Mouse (Mus musculus) midbrain, embryonic 10.5 days (tissue): Measurements from ENCODE around the gene Ctsh. TPM values are rescaled to one million over a fixed set of nuclear protein-coding genes. Genes with fewer than 3 reads are reported as not detected.

Source experiments
- DNase-seq: peaks from one replicate; pipeline ENCODE4 v3.0.0-alpha.2; 2017; ENCODE audit warnings: low spot score
- H3K27ac ChIP-seq: fragments of 300-500 bp; sonication (generic); replicated peaks from 2 replicates; pipeline ENCODE4 v1.5.1; 2016; ENCODE audit warnings: mild to moderate bottlenecking
- H3K27me3 ChIP-seq: fragments of 300-500 bp; sonication (generic); 2 replicates; pipeline ENCODE4 v1.6.1; 2016; ENCODE audit warnings: low read depth, mild to moderate bottlenecking; ENCODE audit not compliant: poor library complexity, severe bottlenecking
- H3K36me3 ChIP-seq: fragments of 300-500 bp; sonication (generic); 2 replicates; pipeline ENCODE4 v1.6.1; 2016; ENCODE audit warnings: mild to moderate bottlenecking, moderate library complexity
- H3K4me1 ChIP-seq: fragments of 300-500 bp; sonication (generic); 2 replicates; pipeline ENCODE4 v1.6.1; 2016
- H3K4me3 ChIP-seq: fragments of 300-500 bp; sonication (generic); 2 replicates; pipeline ENCODE4 v1.5.1; 2016; ENCODE audit warnings: mild to moderate bottlenecking, moderate library complexity
- H3K9me3 ChIP-seq: fragments of 300-500 bp; sonication (generic); replicated peaks from 2 replicates; pipeline ENCODE4 v1.6.1; 2016; ENCODE audit warnings: mild to moderate bottlenecking
- WGBS: fragments of 180-500 bp; shearing (Covaris S2); methylation state at CpG from one replicate; pipeline ENCODE4 v1.1.7; 2016; 5-methylcytosine and 5-hydroxymethylcytosine counted together
- polyA plus RNA-seq: library from polyadenylated mRNA; unstranded; fragments of >200 nt; fragmentation: Nextera tagmentation; extraction: Ambion mirVana; gene quantifications from 2 replicates; pipeline ENCODE4 v1.2.1, GENCODE M21; 2016

Gene Ctsh
- polyA plus RNA-seq, 1 experiment from 2014 or later: 7.0 TPM

- H3K4me1 ChIP-seq: peaks cover 13% of the 10 kb centered on the region
- H3K9me3 ChIP-seq: no peaks in the 10 kb centered on the region
- no peaks in the 10 kb centered on the region for H3K36me3 ChIP-seq
- 38% methylated on average over 11 of the region's 11 CpGs for WGBS
- no peaks in the 10 kb centered on the region for H3K27me3 ChIP-seq
- DNase-seq: no peak
- no peak overlapping the region for H3K4me3 ChIP-seq
- no peak overlapping the region for H3K27ac ChIP-seq
Measured at GRCm38 (mm10) chr9:90124156-90124872, 70.4 kb downstream of the Ctsh start.

- Histone ChIP-seq H3K9me3 (no peaks in the 10 kb centered on the region), H3K36me3 (no peaks in the 10 kb centered on the region), H3K27me3 (no peaks in the 10 kb centered on the region), H3K4me1 (peaks cover 13% of the 10 kb centered on the region), H3K27ac (no peak overlapping the region), H3K4me3 (no peak overlapping the region)
- 50% methylated on average over 8 of the region's 8 CpGs for WGBS
- DNase-seq: no peak
Measured at GRCm38 (mm10) chr9:90124873-90125245, 70.9 kb downstream of the Ctsh start.

Other genes with a start within 250 kb of the Ctsh start
- 0.02 and 0.06 TPM in 2 replicates for gene Rasgrf1, start 144.2 kb upstream of the Ctsh start, polyA plus RNA-seq
- 603 and 629 TPM in 2 replicates for gene Morf4l1, start 60.6 kb downstream of the Ctsh start, polyA plus RNA-seq
- gene Adamts7, start 108.9 kb downstream of the Ctsh start, polyA plus RNA-seq: 16.7 and 21.0 TPM in 2 replicates
- 7.9 and 8.9 TPM in 2 replicates for gene Tbc1d2b, start 216.7 kb downstream of the Ctsh start, polyA plus RNA-seq